Mouse (Mus musculus) bone marrow macrophage, adult 2 months (primary cell): ENCODE data around the gene Prss36. TPM values are rescaled to one million over a fixed set of nuclear protein-coding genes. Genes with fewer than 3 reads are reported as not detected.
"Not testable (repeated sequence)": the region's sequence is repeated elsewhere in the genome, so short reads cannot be mapped to it uniquely, and the experiment has no call there.

Experiments
- H3K27ac ChIP-seq: 2 replicates; pipeline ENCODE4 v1.5.1; 2012; ENCODE audit warnings: low read depth, low read length; ENCODE audit not compliant: insufficient read depth
- H3K4me1 ChIP-seq: 2 replicates; pipeline ENCODE4 v1.6.1; 2012; ENCODE audit warnings: low read length; ENCODE audit not compliant: control insufficient read depth, insufficient read depth
- H3K4me3 ChIP-seq: 2 replicates; pipeline ENCODE4 v1.5.1; 2012; ENCODE audit warnings: mild to moderate bottlenecking, low read length, moderate library complexity; ENCODE audit not compliant: insufficient read depth
- CTCF ChIP-seq: IDR thresholded peaks from 2 replicates; pipeline ENCODE4 v1.5.1; 2012; ENCODE audit warnings: low read depth, mild to moderate bottlenecking, low read length, moderate library complexity
- POLR2A ChIP-seq: IDR thresholded peaks from 2 replicates; pipeline ENCODE4 v1.6.1; 2012; ENCODE audit warnings: mild to moderate bottlenecking, low read depth, low read length, borderline replicate concordance
- polyA plus RNA-seq: library from polyadenylated mRNA; stranded (reverse); fragments of >200 nt; gene quantifications from 2 replicates; pipeline ENCODE4 v1.2.4, GENCODE M21; 2012; ENCODE audit not compliant: missing spikeins, insufficient read depth, insufficient read length

Prss36 gene
- polyA plus RNA-seq, 1 experiment, result 2.6 TPM

DNA sequence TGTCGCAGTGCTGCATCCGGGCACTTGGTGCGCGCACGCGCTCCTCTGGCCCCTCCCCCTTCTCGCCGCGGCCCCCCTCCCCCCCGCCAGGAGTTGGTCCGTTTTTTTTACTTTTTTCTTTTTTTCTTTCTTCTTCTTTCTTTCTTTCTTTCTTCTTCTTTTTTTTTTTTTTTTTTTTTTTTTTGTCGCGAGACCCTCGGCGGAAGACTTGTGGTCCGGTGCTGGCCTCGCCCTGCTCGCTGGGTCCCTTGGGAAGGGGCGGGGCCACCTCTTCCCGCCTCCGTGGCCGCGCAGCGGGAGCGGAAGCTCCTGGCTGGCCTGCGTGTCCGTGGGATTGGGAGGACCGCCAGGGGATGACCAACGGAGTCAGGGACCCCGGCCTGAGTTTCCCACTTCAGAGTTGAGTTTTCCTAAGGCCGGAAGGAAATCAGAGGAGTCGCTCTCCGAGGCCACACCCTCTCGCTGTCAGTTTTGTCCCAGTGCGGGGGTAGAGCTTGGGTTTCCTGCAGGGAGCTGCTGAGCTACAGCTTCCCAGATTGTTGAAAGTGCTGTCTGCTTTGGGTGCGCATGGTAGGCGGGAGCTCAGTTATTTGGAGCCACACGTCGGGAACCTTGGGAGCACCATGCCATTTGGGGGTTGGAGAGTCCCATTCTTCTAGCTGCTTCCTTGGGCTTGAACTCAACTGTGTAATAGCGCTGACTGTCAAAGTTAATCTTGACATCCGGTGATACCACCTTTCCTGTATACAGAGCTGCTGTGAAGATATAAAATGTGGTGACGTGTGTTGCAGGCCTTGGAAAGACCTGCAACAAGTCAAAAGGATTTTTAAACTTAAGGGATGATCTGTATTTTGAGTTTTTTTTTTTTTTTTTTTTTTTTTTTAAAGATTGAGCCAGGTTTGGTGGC, 21.6 kb upstream of the Prss36 start:
- Histone ChIP-seq H3K4me1 (peaks cover 14% of the 10 kb centered on the region), H3K27ac (peak overlapping the region; percentile 89), H3K4me3 (peak overlapping the region; percentile 95)
- TF ChIP-seq CTCF (no peak), POLR2A (no peak)

DNA sequence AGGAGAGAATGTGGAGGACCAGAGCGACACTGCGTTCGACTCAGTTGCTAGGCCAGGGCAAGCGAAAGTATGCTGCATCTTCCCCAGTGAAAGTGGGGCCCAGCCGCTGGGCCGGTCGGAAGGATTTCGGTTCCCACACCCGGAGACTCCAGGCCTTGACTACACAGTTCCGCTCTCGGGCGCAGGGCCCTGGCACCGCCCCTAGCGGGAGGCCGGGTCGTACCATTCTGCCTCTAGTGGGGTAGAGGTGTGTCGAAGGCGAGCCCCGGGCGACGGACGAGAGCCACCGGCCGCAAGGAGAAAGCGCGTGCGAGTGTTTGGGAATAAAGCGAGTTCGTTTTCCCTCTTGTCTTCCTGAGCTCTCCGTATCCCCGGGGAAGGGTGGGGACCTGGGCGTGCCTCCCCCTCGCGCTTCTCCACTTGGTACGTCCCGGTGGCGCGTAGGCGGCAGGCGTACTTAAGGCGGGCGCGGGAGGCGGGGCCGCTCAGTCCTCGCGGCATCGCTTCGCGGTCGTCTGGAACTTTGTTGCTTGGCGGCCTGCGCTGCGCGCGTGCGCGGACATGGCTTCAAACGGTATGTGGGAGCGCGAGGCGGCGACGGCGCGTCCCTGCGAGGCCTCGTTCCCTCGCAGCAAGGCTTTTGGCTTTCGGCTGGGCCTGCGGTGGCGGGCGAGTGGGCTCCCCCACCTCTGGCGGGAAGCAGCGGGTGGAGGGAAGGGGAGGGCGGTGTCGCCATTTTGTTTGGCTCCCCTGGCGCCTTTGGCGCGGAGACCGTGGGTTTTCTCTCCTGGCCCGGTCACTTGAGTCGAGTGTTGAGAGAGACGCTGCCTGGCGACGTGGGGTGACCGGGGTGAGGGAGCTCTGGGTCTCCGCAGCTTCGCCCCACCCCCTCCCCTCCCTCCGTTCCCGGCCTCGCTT, 20.7 kb upstream of the Prss36 start, which contains the start of gene Fus:
Gene Fus (plus strand): TSS at position 454 of the 918 bp plus-strand sequence.
- Histone ChIP-seq H3K4me3 (peak within 1 kb of the TSS; percentile 95), H3K27ac (peak within 1 kb of the TSS; percentile 89), H3K4me1 (peaks cover 14% of the 10 kb centered on the region)
- TF ChIP-seq CTCF (no peak), POLR2A (peak; percentile 92; the same call in 1 of the 2 replicates)

DNA sequence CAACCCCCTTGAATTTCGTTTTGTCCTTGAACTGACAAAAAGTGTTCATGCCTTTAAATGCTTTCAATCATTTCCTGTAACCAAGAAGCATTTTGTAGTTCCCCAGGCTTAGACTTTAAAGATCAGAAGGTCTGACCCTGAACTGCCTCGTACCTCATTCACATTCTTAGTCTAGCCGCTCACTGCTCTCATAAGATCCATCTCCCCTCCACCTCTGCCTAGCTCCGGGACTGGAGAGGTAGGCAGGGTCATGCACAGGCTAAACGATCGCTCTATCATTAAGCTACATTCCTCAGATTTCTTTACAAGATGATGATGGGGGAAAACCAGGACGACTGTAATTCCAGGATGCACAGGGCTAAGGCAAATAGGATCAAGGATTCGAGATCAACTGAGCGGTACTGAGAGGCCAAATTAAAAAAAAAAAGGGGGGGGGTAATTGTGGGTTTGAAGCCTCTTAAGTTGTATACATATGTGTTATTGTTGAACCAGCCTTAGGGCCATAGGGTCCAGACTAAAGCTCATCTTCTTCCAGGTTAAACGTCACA, 19.9 kb upstream of the Prss36 start:
- Histone ChIP-seq H3K4me1 (peaks cover 14% of the 10 kb centered on the region), H3K27ac (peak overlapping the region; percentile 73), H3K4me3 (peak overlapping the region; percentile 95)
- no peak for TF ChIP-seq CTCF
- TF ChIP-seq POLR2A, result no peak

DNA sequence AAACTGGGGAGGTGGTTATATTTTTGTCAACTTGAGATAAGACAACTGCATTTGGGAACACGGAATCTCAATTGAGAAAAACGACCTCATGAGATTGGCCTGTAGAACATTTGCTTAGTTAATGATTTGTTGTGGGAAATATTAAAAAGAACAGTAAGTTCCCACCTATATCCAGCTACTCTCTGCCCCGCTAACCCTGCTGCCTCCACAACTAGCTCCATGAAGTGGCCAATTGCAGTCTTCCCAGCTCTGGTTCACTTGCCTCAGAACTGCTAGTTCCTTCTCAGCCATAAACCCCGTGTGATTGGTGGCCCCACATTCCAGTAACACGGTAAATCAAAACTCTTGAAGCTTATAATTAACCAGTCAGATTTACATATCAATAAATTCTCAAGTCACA, 12.8 kb upstream of the Prss36 start:
- H3K4me3 ChIP-seq, result no peak overlapping the region
- TF ChIP-seq CTCF (no peak), POLR2A (no peak)
- H3K27ac ChIP-seq, result no peak overlapping the region
- no peaks in the 10 kb centered on the region for H3K4me1 ChIP-seq

DNA sequence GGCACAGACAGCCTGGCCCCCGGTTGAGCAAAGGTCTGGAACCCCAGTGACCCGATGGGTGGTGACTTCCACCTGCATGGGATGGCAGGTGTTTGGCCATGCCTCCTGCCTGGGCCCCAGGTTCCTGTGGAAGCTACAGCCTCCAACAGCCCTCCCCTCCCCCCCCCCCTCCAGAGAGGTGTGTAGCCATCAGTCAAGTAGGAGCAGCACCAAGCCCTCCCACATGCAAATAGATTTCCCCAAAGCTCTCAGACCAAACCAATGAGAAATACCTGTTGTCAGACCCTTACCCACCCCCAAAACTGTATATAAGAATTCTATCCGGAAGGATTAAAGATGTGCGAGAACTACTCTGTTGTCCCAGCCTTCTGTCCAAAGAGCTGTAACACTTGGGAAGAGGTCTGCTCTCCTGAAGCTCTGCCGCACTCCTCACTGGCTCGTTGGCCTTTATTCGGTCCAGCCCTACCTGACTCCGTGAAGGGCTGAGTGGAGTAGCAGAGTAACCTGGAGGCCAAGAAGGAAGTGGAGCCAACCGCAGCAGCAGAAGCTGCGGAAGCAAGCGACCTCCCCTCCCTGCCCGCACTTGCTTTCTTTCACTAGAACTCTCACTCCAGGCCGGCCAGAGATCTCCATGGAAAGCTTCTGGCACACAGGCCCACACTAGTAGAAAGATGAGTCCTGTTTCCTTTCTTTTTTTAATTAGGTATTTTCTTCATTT, 6.5 kb upstream of the Prss36 start:
- Histone ChIP-seq H3K27ac (no peak overlapping the region), H3K4me1 (peaks cover 6% of the 10 kb centered on the region), H3K4me3 (no peak overlapping the region)
- TF ChIP-seq POLR2A (no peak), CTCF (no peak)

DNA sequence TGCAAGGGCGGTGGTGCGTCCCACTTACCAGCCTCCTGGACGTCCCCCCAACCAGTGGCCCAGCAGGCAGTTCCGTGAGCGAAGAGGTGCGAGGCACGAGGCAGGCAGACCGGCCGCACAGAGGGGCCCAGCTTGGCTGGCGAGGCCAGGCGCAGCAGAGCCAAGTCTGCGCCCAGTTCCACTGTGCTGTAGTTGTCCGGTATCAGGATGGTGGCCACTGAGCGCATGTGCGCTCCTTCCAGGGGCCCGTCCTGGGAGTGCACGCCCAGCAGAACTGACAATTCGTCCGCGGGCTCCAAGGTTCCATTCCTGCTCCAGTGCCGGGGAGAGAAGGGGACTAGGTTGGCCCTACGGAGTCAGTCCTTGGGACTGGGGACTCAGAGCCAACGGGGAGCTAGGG, 1.9 kb downstream of the Prss36 start:
- TF ChIP-seq CTCF (no peak), POLR2A (no peak)
- Histone ChIP-seq H3K4me3 (no peak overlapping the region), H3K4me1 (peaks cover 6% of the 10 kb centered on the region), H3K27ac (no peak overlapping the region)

DNA sequence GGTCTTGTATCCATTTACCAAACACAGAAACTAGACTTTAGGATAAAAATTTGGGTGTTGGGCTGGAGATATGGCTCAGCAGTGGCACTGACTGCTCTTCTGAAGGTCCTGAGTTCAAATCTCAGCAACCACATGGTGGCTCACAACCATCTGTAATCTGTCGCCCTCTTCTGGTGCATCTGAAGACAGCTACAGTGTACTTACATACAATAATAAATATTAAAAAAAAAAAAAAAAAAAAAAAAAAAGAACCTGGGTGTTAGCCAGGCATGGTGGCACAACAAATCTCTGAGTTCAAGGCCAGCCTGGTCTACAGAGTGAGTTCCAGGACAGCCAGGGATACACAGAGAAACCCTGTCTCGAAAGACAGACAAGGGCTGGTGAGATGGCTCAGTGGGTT, 4.4 kb downstream of the Prss36 start:
- not testable (repeated sequence) for H3K4me1 ChIP-seq

DNA sequence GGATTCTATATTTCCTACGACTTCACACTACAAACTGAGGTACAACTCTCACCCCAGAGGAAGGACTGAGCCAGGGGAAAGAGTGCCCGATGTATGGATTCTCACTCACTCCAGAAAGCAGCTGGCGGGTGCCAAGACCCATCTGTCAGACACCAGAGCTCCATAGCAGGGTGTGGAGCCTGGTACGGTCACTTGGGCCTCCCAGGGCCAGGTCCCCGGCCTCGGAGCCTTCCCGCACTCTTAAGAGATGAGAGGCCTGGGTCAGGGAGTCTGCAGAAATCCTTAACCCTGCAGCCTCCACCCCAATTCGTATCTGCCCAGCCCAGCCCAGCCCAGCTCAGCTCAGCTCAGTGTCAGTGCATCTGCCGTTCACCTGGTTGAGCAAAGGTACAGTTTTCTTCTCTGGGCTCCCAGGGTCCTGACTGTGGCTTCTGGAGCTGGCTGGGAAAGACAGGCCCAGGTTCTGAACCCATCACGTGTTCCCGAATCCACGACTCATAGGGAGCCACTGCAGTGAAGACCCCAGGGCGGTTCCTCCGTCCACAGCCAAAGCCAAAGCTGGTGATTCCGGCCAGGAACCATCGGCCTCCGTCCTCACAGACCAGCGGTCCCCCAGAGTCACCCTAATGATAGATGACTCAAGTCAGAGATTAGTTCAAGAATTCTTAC, 10.2 kb downstream of the Prss36 start:
- TF ChIP-seq POLR2A, result no peak
- Histone ChIP-seq H3K4me1 (peaks cover 29% of the 10 kb centered on the region), H3K4me3 (peak overlapping the region; percentile 85), H3K27ac (no peak overlapping the region)

More for the DNA sequence above, 4.4 kb downstream of the Prss36 start:
- not testable (repeated sequence) for H3K4me3 ChIP-seq, H3K27ac ChIP-seq

DNA sequence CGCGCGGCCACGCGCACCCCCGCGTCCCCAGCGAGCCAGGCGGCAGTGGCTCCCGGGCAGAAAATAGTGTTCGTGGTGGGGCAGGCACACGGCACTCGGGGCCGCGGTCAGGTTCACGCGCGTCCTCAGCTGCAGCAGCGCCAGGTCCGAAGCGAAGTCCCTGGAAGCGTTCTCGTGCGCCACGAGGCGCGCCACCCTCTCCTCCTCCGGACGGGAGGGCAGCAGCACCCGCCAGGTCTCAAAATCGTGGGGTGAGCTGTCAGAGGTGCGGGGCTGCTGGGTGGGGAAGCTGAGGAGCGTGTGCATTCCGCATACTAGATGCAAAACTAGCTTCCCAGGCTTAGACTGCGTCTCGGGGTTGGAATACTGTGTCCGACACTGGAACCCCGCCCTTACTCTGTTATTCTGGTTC, 10.8 kb downstream of the Prss36 start:
- 0 out of 2 replicates have a peak overlapping the region, but pooled peaks have one; percentile 5 for H3K27ac ChIP-seq
- TF ChIP-seq CTCF (no peak), POLR2A (no peak)
- peaks cover 32% of the 10 kb centered on the region for H3K4me1 ChIP-seq
- peak overlapping the region; percentile 85 for H3K4me3 ChIP-seq
